Mouse (Mus musculus): Measurements from ENCODE around the gene Rpl22. TPM values are rescaled to one million over a fixed set of nuclear protein-coding genes. Genes with fewer than 3 reads are reported as not detected.

Gene Rpl22
- polyA plus RNA-seq, 1 experiment from 2014 or later = 372 TPM

DNA sequence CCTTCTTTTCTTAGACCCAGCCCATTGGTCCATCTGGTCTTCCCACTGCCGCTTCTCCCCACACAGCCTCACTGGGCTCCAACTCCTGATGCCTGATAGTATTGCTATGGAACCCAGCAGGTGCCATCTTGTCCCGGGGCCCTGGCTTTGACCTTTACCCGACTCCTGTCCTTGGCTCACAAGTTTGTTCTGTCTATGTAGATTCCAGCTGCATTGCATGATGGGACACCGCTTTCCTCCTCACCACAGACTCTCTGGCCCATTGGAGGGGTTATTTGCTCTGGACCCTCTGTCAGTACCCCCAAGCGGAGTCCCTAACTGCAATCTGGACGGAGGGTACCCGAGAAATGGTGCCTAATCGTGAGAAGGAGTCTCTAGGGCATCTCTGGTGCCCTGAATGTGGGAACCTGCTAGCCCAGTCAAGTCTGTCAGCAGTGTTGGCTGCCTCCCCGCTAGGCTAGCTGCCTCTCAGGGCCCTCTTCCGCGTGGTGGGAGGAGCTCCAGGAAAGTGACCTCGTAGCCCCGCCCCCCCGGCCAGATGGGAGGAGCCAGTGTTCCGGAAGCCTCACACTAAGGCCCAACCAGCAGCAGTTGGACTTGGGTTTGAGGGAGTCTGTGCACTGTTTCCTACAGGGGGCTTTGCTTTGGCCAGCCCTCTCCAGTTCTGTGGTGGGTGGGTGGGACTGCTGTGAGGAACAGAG is 15.2 kb downstream of the Rpl22 start:
- Histone ChIP-seq H3K27me3 (ENCODE audit: control insufficient read depth, insufficient read depth, low read length) (no peaks in the 10 kb centered on the region; the same call in 1 of the 2 replicates), H3K4me3 (ENCODE audit: low read depth, low read length) (no peak overlapping the region), H3K4me2 (replicated peaks; ENCODE audit: low read depth) (no peak overlapping the region), H3K4me1 (replicated peaks; ENCODE audit: control insufficient read depth, insufficient read depth) (no peaks in the 10 kb centered on the region), H3K27ac (replicated peaks) (no peak overlapping the region), H3K36me3 (ENCODE audit: control insufficient read depth, insufficient read depth, low read length) (no peaks in the 10 kb centered on the region), H3K9me3 (ENCODE audit: control insufficient read depth, low read length) (no peaks in the 10 kb centered on the region), H3K9ac (ENCODE audit: low read length) (no peak overlapping the region)
- no peak for TF ChIP-seq CTCF (IDR thresholded peaks at IDR 0.05; ENCODE audit: low read depth)
- TF ChIP-seq EP300 (optimal IDR thresholded peaks at IDR 0.05) = no peak
- ATAC-seq (ENCODE audit: low FRiP score, low TSS enrichment) = no peak
- peak; percentile 47 for DNase-seq (ENCODE audit: low spot score)
- 35% methylated on average over 15 of the region's 15 CpGs for WGBS

DNA sequence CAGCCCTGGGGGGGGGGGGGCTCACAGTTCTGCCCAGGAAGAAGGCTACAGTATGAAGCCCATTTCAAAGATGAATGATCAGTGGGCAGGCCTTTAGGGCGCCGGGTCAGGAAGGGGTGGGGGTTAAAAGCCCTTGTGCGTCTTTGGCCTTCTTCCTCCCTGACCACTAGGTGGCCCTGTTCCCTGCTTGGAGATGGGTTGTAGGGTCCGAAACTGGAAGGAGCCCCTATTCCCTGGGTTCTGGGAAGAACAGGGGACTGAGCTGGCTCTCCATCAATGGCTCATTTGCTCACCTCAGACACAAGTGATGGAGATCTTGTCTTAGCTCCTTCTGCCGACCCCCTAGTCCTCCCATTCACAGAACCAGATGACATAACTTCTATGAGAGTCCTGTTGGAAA is 17.8 kb downstream of the Rpl22 start:
- 13% methylated on average over 5 of the region's 5 CpGs for WGBS
- Histone ChIP-seq H3K4me2 (replicated peaks; ENCODE audit: low read depth) (no peak overlapping the region), H3K27me3 (ENCODE audit: control insufficient read depth, insufficient read depth, low read length) (no peaks in the 10 kb centered on the region), H3K36me3 (ENCODE audit: control insufficient read depth, insufficient read depth, low read length) (no peaks in the 10 kb centered on the region), H3K4me1 (replicated peaks; ENCODE audit: control insufficient read depth, insufficient read depth) (no peaks in the 10 kb centered on the region), H3K4me3 (ENCODE audit: low read depth, low read length) (no peak overlapping the region), H3K9me3 (ENCODE audit: control insufficient read depth, low read length) (no peaks in the 10 kb centered on the region), H3K27ac (replicated peaks) (no peak overlapping the region), H3K9ac (ENCODE audit: low read length) (no peak overlapping the region)
- no peak for DNase-seq (ENCODE audit: low spot score)
- no peak for ATAC-seq (ENCODE audit: low FRiP score, low TSS enrichment)
- TF ChIP-seq CTCF (IDR thresholded peaks at IDR 0.05; ENCODE audit: low read depth) (peak; percentile 73), EP300 (optimal IDR thresholded peaks at IDR 0.05) (no peak)

DNA sequence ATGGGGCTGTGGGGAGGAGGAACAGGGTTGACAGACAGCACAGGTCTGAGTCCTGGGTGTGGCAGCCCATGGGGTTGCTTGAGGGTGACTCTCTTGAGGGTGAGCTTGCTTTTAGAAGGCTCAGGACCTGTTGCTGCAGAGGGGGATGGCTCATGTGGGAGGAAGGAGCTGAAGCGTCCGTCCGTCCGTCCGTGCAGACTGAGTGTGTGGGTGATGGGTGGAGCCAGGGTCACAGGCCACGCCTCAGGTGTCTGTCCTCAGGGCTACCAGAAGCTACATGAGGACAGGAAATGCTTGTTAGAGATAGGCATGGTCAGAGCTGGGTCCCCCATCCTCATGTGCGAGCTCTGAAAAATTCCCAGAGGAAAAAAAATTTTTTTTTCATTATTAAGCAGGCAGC is 19.1 kb downstream of the Rpl22 start:
- no peak overlapping the region for H3K27ac ChIP-seq (replicated peaks)
- no peaks in the 10 kb centered on the region for H3K27me3 ChIP-seq (ENCODE audit: control insufficient read depth, insufficient read depth, low read length)
- no peak overlapping the region for H3K9ac ChIP-seq (ENCODE audit: low read length)
- DNase-seq (ENCODE audit: low spot score) (no peak), ATAC-seq (ENCODE audit: low FRiP score, low TSS enrichment) (no peak)
- no peak for TF ChIP-seq CTCF (IDR thresholded peaks at IDR 0.05; ENCODE audit: low read depth)
- TF ChIP-seq EP300 (optimal IDR thresholded peaks at IDR 0.05) = no peak
- no peak overlapping the region for H3K4me3 ChIP-seq (ENCODE audit: low read depth, low read length)
- no peaks in the 10 kb centered on the region for H3K9me3 ChIP-seq (ENCODE audit: control insufficient read depth, low read length)
- no peak overlapping the region for H3K4me2 ChIP-seq (replicated peaks; ENCODE audit: low read depth)
- WGBS = 59% methylated on average over 7 of the region's 7 CpGs
- H3K4me1 ChIP-seq (replicated peaks; ENCODE audit: control insufficient read depth, insufficient read depth) = no peaks in the 10 kb centered on the region
- no peaks in the 10 kb centered on the region for H3K36me3 ChIP-seq (ENCODE audit: control insufficient read depth, insufficient read depth, low read length)

DNA sequence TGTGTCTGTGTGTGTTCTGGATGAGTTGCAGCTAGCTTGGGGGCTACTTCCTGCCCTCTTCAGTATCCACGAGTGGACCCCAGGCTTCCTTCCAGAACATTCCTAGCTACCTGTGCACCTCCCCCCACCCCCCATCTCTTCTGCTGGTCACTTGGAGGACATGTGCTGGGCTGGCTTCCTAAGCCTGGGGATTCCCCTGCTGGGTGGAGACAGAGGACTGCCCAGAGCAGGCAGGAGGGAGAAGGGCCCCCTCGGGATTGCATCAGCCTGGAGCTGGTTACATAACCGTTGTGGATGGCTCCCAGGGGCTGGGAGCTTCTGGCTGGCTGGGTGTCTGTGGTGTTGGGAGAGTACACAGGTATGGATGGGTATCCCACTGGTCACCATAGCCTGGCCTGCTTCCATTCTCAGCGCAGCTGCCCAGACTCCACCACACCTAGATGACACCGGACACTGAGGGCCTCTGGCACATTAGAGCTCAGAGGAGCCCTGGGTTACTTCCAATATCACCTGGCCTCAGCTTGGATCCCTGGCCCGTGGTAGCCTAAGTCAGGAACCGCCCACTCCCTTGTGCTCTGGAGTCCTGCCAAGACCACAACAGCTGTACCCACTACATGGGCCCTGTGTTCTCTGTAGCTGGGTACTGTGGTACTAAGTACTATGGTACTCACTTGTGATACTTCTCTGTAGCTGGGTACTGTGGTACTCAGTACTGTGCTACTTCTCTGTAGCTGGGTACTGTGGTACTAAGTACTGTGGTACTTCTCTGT is 19.8 kb downstream of the Rpl22 start:
- no peak for TF ChIP-seq EP300 (optimal IDR thresholded peaks at IDR 0.05)
- no peak for TF ChIP-seq CTCF (IDR thresholded peaks at IDR 0.05; ENCODE audit: low read depth)
- no peak overlapping the region for H3K9ac ChIP-seq (ENCODE audit: low read length)

DNA sequence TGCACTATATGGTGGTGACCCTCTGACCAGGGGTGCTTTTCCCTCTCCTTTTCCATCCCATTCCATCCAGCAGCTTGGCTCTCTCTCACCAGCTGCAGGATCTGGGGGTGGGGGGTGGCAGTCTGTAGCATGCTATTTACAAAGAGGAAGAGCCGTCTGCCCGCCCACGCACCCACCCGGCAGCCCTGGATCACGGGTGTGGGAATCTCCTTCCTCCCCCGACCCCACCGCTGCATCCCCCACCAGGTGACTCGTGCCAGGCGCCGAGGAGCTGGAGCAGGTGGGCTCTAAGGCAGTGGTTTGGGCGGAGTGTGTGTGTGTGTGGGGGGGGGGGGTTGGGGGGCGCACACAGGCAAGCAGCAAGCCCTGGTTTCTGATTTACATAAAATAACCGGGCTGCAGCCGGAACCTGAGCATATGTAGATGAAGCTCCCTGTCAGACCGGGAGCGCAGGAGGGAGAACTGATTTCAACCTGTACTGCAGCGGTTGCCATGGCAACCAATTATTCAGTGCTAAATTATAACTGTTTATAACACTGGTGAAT is 24.4 kb downstream of the Rpl22 start:
- no peak overlapping the region for H3K4me3 ChIP-seq (ENCODE audit: low read depth, low read length)
- H3K27ac ChIP-seq (replicated peaks) = no peak overlapping the region
- no peaks in the 10 kb centered on the region for H3K36me3 ChIP-seq (ENCODE audit: control insufficient read depth, insufficient read depth, low read length)
- H3K9me3 ChIP-seq (ENCODE audit: control insufficient read depth, low read length) = no peaks in the 10 kb centered on the region
- TF ChIP-seq CTCF (IDR thresholded peaks at IDR 0.05; ENCODE audit: low read depth) (no peak), EP300 (optimal IDR thresholded peaks at IDR 0.05) (no peak)
- no peaks in the 10 kb centered on the region for H3K27me3 ChIP-seq (ENCODE audit: control insufficient read depth, insufficient read depth, low read length)
- ATAC-seq (ENCODE audit: low FRiP score, low TSS enrichment) (no peak), DNase-seq (ENCODE audit: low spot score) (no peak)
- H3K4me2 ChIP-seq (replicated peaks; ENCODE audit: low read depth) = no peak overlapping the region
- no peak overlapping the region for H3K9ac ChIP-seq (ENCODE audit: low read length)
- 5% methylated on average over 17 of the region's 17 CpGs for WGBS
- H3K4me1 ChIP-seq (replicated peaks; ENCODE audit: control insufficient read depth, insufficient read depth) = no peaks in the 10 kb centered on the region

More for the DNA sequence above, 19.8 kb downstream of the Rpl22 start:
- DNase-seq (ENCODE audit: low spot score) (peak; percentile 35), ATAC-seq (ENCODE audit: low FRiP score, low TSS enrichment) (peak; percentile 45; the same call in 1 of the 2 replicates)
- Histone ChIP-seq H3K27me3 (ENCODE audit: control insufficient read depth, insufficient read depth, low read length) (no peaks in the 10 kb centered on the region), H3K4me2 (replicated peaks; ENCODE audit: low read depth) (no peak overlapping the region), H3K36me3 (ENCODE audit: control insufficient read depth, insufficient read depth, low read length) (no peaks in the 10 kb centered on the region), H3K27ac (replicated peaks) (no peak overlapping the region), H3K4me1 (replicated peaks; ENCODE audit: control insufficient read depth, insufficient read depth) (no peaks in the 10 kb centered on the region), H3K4me3 (ENCODE audit: low read depth, low read length) (no peak overlapping the region), H3K9me3 (ENCODE audit: control insufficient read depth, low read length) (no peaks in the 10 kb centered on the region)
- WGBS = 41% methylated on average over 7 of the region's 7 CpGs
